Mouse (Mus musculus): ENCODE data around the gene 1700042G07Rik.

Gene 1700042G07Rik

DNA sequence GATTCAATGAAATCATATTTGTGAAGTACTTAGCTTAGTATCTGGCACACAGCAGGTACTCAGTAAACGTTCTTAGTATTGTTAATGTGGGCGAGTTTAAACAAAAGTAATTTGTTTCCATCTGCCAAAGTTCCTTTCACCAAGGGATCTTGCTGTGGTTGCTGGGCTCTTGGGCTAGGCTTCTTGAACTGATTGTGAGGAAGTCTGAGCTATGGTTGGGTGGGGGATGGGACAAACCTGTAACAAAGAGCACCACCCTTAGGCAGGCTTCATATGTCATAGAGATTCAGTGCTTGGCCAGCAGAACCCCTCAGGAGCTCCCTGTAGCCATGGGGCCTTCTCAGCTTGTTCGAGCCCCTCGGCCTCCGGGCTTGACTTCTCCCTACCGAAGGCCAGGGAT is at the start of gene 1700042G07Rik, which contains the start of gene Gm49337:
TSS of gene 1700042G07Rik (plus strand) at position 301 of the 400 bp plus-strand sequence.
TSS of gene Gm49337 (plus strand) at position 313 of the 400 bp plus-strand sequence.
- in situ Hi-C loops (cut with MboI, MseI): no loop called here

DNA sequence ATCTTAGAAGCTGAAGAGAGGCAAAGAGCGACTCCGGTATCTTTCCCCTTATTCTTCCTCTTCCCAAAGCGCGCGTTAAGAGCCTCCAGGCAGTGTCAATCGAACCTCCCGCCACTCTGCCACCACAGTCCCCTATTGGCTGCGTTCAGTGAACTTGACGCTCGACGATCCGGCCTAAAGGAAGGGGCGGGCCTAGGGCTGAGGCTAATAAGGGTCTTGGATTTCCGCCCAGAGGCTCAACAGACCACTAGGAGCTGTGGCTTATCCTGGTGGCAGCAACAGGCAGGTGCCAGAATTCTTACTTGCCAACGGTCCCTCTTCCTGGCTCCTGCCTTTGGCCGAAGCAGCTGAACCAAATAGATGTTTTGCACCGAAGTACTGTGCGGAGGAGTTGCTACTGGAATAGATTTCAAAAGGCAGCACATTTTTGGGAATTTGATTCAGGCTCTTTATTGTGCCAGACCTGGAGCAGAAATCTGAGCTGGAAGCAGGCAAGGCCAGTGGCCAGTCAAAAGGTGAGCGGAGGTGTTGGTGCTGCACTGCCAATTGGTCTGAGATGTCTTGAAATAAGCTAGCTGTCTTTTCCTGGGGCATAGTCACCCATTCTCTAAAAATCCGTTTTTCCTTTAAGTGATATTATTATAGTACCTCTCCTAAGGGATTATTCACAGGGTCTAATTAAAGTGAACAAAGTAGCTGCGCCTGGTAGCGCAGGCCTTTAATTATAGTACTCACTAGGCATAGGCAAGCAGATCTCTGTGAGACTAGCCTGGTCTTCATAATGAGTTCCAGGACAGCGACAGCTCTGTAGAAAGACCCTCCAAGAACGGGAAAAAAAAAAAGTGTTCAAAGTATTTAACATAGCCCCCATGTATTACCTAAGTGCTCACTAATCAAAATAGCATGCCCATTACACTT is 49.3 kb upstream of the 1700042G07Rik start, which contains the start of the genes Rad54l and Pomgnt1:
TSS of gene Rad54l (minus strand) at position 89 of the 918 bp plus-strand sequence.
TSS of gene Pomgnt1 (plus strand) at position 239 of the 918 bp plus-strand sequence.
- in situ Hi-C loops (cut with MboI, MseI): no loop called here

DNA sequence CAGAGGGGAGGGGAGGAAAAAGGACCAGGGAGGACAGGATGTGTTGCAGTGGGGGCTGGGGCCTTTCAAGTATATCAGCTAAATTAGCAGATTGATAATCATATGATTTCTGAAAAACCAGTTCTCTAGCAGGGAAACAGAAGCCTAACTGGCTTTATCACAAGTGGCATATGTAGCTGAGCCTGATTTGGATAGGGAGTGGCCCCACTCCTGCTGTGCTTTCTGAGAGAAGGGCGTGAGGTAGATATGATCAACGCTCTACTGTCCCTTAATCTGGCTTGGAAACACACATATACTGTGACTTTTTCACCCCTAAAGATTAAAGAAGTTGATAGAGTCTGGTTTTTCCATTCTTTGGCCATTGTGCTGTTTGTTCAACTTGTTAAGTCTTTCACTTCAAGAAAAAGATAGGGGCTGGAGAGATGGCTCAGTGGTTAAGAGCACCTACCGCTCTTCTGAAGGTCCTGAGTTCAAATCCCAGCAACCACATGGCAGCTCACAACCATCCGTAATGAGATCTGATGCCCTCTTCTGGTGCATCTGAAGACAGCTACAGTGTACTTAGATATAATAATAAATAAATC is 47.3 kb upstream of the 1700042G07Rik start:
- in situ Hi-C loops (cut with MboI, MseI): no loop called here

DNA sequence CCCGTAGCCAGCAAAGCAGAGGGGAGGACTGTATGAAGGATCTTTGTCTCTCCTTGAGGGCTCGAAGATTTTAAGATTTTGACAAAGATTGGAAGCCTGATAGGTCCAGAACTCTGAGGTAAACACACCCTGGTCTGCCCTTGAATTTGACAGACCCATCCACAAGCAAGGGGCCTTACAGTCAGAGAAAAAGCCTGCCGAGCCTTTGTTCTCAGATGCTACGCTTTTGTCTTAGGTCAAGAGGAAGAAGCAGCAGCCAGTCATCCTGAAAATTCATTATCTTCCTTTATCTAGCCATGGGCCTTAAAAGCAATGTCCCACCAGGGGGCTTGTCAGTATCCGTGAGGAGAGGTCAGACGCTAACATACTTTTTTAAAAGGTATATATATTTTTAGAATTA is 45.2 kb upstream of the 1700042G07Rik start:
- in situ Hi-C loops (cut with MboI, MseI): no loop called here

DNA sequence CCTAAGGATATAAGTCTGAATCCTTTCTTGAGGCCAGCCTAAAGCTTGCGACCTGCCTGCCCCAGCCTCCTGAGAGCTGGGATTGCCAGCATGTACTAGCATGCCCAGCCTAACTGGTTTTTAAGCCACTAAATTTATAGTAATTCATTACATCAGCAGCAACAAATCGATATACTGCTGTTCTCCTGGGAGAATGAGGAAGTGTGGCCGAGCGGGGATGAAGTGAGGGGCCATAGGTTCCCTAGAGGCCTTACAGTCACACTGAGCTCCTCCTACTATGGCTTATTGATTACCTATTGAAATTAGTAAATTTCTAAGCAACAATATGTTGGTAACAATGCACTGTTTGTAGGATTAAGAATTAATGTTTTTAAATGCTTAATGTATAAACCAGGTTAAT is 40.0 kb upstream of the 1700042G07Rik start:
- in situ Hi-C loops (cut with MboI, MseI): no loop called here

DNA sequence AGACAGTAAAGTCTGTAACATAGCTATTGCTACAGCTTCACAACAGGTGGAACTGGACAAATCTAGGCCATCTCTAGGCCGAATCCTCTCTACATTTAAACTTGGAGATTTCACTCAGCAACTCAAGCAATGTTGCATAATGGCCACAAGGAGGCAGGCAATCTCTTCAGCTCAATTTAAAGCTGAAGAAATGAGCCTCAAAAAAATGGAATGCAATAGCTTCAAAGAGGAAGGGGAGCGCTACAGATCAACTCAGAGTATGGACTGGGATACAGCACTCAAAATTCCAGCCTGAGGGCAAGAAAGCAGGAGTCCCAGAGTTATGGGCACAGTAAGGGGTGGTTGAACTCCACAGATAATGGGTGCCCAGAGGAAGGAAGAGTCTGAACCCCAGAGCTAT is 38.2 kb upstream of the 1700042G07Rik start:
- in situ Hi-C loops (cut with MboI, MseI): no loop called here

DNA sequence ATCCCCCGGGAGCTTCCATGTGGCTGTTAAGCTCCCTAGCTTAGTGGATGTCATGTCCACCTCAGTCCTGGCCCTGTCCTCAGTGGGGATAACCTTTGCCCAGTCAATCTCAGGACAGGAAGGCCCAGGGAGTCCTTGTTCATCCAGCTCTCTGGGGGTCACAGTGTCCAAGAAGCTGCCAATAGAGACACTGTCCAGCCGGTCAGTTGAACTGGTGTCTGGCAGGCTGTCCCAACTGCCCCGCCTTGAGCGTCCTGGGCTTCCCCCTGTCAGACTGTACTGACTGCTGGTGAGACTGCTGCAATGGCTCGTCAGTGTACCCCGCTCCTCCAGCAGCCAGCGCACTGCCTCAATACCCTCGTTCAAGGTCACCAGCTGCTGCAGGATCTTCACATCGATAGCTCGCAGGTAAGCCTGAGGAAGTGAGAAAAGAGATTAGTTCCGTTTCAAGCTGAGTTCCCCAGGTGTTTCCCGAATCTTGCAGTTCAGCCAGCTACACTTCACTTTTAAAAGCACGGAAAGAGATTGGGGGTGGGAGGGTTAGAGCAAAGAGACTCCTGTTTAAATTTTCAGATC is 35.7 kb upstream of the 1700042G07Rik start:
- in situ Hi-C loops (cut with MboI, MseI): no loop called here

DNA sequence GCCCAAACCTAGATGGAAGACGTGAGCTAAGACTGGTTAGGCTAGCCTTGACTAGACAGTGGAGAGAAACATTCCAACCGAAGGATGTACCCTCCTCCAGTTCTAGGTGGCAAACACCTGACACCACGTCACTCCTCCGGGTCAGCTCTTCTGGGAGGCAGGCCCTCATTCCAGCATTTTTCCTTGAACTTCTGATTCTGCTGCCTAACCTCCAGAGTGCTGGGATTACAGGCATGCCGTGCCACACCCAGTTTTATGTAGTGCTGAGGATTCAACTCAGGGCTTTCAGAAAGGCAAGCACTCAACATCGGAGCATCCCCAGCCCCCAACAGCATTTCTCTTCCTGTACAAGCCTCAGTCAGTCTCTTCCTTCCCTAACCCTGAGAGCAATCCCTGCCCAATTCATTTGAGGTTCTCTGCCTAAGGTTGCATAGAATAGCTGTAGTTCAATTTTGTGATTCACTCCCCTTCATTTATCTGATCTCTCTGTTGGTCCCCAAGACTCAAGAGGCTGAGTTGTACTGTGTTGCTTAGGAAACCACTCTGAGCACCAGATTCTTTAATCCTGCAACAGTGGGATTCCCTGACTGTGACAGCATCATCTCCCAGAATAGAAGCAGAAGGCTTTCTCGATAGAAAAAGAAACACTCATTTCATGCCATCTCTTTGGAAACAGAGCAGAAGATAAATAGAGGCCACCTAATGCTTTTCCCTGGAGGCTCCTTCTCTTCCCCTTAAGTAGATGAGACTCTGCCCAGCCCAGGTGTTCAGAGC is 32.2 kb upstream of the 1700042G07Rik start:
- in situ Hi-C loops (cut with MboI, MseI): no loop called here

DNA sequence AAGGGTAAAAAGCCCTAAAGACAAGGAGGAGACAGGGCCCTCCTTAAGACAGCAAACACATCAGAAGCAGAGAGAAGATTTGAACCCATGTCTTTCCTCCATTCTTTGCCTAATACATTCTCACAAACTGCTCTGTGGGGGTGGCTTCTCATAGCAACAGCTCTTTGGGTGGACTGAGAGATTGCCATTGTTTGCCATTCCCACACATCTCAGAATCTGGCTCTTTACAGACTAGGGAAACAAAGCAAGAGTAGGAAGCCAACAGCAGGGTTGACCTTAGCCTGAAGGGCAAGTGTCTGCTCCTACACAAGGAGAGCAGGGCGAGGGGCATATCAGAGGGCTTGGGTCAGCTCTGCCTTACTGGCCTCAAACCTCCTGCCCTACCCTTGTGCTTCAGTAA is 31.4 kb upstream of the 1700042G07Rik start:
- in situ Hi-C loops (cut with MboI, MseI): no loop called here

DNA sequence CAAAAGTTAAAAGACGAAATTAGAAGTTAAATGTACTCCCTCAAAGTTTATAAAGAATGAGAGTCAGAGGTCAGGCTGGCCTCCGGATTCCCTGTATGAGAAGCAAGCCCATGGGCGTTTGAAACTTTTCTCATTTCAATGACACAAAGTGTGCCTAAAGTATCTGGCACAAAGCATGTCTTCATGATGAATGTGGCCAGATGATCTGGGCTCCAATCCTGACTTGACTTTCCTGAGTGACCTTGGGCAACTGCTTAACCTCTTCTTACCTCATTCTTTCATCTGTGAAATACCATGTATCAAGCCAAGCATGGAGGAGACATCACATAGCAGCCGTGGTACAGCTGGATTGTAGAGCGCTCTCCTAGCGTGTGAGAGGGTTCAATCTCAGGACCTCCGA is 30.9 kb upstream of the 1700042G07Rik start:
- in situ Hi-C loops (cut with MboI, MseI): no loop called here

DNA sequence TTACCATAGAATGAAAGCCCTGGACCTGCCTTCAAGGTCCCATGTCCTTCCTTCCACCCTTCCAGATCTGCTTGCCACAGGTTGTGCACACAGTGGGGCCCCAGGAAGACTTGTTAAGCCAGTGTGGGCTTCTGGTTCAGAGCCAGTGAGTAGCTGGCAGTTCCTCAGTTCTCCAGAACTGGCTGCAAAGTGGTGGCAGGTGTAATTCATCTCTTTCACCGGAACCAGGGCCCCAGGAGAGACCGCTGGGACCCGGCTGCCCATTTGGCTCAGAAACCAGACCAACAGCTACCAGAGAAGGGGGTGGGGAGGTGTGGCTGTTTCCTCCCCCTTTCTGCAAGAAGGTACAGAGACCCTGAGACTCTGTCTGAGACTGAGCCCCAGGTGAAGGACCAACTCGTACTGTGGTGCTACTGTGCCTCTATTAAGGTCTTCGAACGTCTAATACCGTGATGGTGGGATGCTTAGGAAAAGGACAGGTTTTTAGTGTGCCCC is 29.8 kb upstream of the 1700042G07Rik start:
- in situ Hi-C loops (cut with MboI, MseI): no loop called here

DNA sequence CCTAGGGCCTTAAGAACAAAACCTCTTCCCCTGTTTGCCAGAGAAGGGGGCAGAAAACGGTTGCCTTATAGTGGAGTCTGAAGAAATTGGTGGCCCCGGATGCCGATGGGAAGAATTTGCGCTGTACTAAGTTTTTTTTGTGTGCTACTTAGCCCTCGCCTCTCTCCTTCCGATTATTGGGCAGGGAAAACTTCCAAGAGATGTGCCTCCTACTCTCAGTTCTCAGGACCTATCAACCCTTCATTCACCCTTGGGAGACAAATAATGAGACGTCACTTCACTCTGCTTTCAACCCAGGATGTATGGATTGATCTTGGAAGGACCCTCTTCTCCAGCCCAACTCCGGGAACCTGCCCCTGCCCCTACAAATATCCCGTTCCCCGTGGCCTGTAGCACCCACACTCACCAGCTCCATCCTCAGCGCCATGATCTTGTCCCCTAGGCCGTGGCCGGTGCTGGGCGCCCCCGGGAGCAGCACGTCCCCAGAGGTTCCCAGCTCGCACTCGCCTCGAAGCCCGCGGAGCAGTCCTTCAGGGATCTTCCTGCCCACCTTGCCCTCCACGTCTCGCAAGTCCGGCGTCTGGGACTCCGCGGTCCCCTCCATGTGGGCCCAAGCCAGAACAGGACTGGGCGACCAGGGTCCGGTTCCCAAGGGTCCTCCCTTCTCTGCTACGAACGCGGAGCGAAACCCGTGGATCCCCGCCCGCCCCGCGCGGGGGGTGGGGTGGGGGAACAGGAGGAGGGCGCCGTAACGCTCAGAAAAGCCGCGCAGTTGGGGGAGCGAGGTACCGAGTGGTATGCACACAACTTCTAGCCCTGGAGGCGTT is 29.1 kb upstream of the 1700042G07Rik start:
- in situ Hi-C loops (cut with MboI, MseI): no loop called here

DNA sequence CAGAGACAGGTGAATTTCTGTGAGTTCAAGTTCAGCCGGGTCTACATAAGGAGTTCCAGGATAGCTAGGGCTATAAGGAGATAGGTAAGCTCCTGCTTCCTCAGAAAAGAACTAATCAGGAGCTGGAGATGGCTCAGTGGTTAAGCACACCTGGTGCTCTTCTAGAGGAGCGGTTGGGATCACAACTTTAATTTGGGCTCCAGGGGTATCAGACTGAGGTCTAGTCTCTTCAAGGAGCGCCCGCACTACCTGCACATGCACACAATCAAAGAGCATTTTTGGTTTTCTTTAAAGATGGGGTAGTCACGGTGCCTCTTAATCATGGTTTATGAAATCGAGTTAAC is 23.4 kb upstream of the 1700042G07Rik start:
- in situ Hi-C loops (cut with MboI, MseI): no loop called here

DNA sequence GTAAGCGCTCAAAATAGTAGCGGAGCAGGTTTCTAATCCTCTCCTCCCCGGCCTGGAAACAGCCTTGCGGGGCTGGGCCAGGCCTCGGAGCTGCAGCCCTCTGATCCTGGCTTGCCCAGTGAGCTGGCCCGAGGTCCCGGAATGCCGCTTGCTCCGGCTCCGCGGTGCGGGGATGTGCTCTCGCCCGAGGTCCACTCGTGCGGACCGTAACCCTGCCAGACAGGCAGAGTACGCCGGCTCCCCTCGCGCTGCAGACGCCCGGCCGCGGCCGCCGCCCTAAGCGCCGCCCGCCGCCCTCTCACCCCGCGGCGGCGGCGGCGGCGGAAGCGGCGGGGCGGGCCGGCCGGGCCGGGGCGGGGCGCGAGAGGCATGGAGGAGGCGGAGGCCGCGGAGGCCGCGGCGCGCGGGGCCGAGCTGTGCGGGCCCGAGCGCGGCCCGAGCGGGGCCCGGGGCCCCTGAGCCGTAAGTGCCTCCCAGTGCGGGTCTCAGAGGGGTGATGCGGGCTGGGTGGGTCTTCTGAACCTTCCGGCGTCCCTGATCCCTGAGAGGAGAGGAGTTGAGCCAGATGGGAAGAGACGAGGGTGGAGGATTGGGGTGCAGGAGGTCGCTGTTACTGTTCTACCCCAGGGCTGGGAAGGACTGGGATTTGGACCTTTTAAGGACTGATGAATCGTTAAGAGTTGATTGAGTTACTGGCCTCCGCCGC is 22.9 kb upstream of the 1700042G07Rik start:
- in situ Hi-C loops (cut with MboI, MseI): no loop called here

DNA sequence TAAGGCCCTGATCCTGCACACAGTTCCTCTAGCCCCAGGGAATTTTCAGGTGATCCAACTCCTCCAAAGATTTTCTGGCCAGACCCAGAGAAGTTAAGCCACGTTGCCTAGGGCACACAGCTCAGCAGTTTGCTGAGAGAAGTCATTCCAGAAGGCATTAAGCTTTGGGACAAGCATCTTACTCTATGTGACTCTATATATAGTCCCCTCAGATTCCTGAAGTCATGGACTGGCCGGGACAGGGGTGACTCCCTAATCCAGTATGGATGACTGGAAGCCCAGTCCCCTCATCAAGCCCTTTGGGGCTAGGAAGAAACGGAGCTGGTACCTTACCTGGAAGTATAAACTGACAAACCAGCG is 22.3 kb upstream of the 1700042G07Rik start:
- in situ Hi-C loops (cut with MboI, MseI): no loop called here

DNA sequence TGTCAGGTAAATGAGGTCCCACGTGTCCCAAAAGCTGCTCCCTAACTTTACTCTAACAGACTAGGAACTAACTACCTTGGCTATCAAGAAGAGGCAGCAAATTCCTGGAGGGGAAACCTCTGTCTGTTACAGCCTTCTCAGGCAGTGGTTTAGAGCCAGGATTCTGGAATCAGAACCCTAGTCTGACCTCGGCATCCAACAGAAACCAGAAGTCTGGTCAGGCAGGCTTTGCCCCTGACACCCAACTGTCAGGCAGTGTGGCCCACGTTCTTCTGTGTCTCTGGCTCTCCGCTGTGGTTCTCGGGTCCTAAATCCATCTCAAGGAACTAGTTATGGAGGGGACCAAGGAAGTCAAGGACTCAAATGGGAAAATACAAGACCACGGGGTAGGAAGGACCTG is 21.9 kb upstream of the 1700042G07Rik start, which contains the start of gene Lurap1:
TSS of gene Lurap1 (minus strand) at position 101 of the 400 bp plus-strand sequence.
- in situ Hi-C loops (cut with MboI, MseI): no loop called here

DNA sequence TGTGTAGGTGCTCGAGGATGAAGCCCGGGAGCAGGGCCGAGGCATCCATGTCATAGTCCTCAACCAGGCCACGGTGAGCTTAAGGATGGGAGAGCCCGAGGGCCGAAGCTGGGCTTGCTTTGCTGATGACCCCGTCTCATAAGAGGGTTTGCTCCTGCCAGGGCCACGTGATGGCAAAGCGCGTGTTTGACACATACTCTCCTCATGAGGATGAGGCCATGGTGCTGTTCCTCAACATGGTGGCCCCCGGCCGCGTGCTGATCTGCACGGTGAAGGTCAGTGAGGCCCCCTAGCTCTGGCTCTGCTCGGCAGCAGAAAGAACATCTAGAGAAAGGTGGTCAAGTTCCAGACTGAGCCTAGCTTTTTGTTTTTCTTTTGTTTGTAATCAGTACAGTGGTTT is 20.5 kb upstream of the 1700042G07Rik start:
- in situ Hi-C loops (cut with MboI, MseI): no loop called here

DNA sequence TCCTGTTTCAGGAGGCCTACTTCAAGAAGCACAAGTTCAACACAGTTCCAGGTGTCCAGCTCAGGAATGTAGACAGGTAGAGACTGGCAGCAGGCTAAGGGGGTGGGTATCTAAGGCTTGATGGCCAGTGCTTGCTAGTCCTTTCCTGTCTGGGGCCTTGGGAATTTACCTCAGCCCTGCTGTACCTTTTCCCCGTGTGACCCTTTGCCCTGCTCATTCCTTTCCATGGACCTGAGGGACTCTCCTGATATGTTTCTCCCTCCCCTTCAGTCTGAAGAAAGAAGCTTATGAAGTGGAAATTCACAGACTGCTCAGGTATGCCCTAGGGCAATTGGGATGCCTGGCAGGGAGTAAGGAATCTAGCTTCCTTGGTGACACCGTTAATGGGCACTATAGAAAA is 15.3 kb upstream of the 1700042G07Rik start:
- in situ Hi-C loops (cut with MboI, MseI): no loop called here

DNA sequence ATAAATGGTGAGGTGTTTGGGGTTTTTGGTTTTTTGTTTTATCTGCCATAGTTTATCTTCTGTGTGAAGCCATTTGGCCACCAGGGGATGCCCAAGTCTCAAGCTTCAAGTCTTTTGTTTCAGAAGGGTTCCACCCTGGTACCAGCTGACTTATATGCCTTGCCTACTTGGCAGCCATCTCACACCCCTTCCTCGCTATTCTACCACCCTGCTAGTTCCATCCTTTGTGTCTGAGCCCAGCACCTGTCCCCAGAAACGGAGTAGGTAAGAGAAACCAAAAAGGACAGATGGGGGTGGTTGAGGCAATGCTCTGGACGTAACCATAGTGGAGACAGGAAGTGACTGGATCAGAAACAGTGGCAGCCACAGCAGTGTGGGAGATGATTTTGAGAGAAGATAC is 13.3 kb upstream of the 1700042G07Rik start:
- in situ Hi-C loops (cut with MboI, MseI): no loop called here

DNA sequence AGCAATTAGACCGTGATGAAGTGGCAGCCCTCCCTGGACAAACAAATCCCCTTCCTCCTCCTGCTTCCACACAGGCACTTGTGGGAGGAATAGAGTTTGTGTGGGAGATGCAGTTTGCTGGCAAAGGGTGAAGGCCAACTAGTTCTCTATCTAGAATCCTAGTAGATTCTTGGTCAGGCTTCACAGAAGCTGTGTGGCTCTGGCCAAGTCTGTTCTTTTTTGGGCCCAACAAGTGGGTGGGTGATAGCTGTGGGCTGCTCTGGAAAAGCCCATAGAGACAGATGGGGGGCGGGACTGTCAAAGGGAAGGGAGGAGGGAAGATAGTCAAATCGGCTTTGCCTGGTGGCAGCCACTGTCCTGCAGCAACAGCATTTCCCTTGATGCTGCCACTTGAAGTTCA is 12.4 kb upstream of the 1700042G07Rik start:
- in situ Hi-C loops (cut with MboI, MseI): no loop called here

Measured in regulatory T cell (primary cell).